Comparison of ENCODE assay signal across 27 mouse cellular contexts in the genomic region with DNA sequence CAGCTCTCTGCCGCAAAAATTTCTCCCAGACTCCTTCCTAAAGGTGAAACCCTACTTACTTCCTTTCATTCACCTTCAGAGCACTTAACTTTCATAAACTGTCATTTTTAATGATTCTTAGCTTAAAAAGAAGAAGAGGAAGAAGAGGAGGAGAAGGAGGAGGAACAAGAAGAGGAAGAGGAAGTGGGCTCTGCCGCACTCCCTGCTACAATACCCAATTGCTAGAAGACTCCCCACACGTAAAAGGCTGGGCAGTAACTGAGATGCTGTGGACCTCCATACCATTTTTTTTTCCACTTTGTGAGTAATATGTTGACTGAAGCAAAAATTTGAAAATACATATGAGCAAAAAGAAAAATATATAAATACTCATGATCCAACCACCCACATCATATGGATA. TPM values are rescaled to one million over a fixed set of nuclear protein-coding genes. Genes with fewer than 3 reads are reported as not detected.
DNase-seq lines count a peak whose midpoint lies in the region; ATAC-seq and TF ChIP-seq lines count a peak whose summit lies in the region.
"Had no signal": no experiment of that assay in that cellular context is flagged by ENCODE, and none has a peak within 500 bp of the region (broad histone marks: within the 10 kb centered on the region; RNA-seq: fewer than 3 reads in every experiment).

No protein-coding gene starts in this region.

- no peak for TF ChIP-seq RAD21 in MEL (IDR thresholded peaks at IDR 0.05; ENCODE audit: low read depth, low read length)

- no peak for TF ChIP-seq CTCF in MEL (IDR thresholded peaks at IDR 0.05 in 2 of 3, conservative IDR thresholded peaks at IDR 0.05 in 1 of 3; ENCODE audit: control insufficient read depth in 1 of 3, insufficient read depth in 1 of 3, low read depth in 2 of 3, low read length in 3 of 3, poor library complexity in 1 of 3, severe bottlenecking in 1 of 3)

- peaks cover 10% of the 10 kb centered on the region for H3K79me2 ChIP-seq in MEL (ENCODE audit: control insufficient read depth, insufficient read depth, low read length, poor library complexity)

- no peaks in the 10 kb centered on the region for H3K9me3 ChIP-seq in MEL (replicated peaks; ENCODE audit: insufficient read depth, low read length)
- H3K9me3 ChIP-seq: embryonic facial prominence, embryonic 15.5 days; forebrain, embryonic 15.5 days; kidney, embryonic 15.5 days; limb, embryonic 15.5 days; liver, embryonic 15.5 days; megakaryocyte, embryonic 14.5 days; midbrain, embryonic 13.5 days; neural tube, embryonic 13.5 days had no signal

- no peaks in the 10 kb centered on the region for H3K27me3 ChIP-seq in MEL (ENCODE audit: control insufficient read depth in 1 of 2, insufficient read depth in 2 of 2, low read length in 2 of 2)
- H3K27me3 ChIP-seq in splenic B cell, adult 2 months (ENCODE audit: control insufficient read depth, insufficient read depth, low read length, poor library complexity, severe bottlenecking): no peaks in the 10 kb centered on the region
- H3K27me3 ChIP-seq: embryonic facial prominence, embryonic 15.5 days; forebrain, embryonic 15.5 days; limb, embryonic 15.5 days; liver, embryonic 15.5 days; megakaryocyte, embryonic 14.5 days; midbrain, embryonic 13.5 days; neural tube, embryonic 13.5 days; Patski had no signal

- peak; percentile 56 to 72 for ATAC-seq in hematopoietic stem cell, adult 5-6 weeks (replicated peaks in 1 of 2; ENCODE audit: insufficient read depth in 1 of 2, low FRiP score in 2 of 2, low TSS enrichment in 1 of 2, low read depth in 1 of 2, poor library complexity in 2 of 2, severe bottlenecking in 2 of 2)
- ATAC-seq: forebrain, embryonic 15.5 days; hindbrain, postnatal 0 days; intestine, embryonic 16.5 days; lung, postnatal 0 days; midbrain, embryonic 13.5 days; Patski had no signal

- peaks cover 10 to 21% of the 10 kb centered on the region in 2 experiments for H3K4me1 ChIP-seq in MEL (ENCODE audit: control insufficient read depth in 1 of 2, insufficient read depth in 2 of 2, low read length in 2 of 2)

- H3K9ac ChIP-seq in MEL (ENCODE audit: control insufficient read depth, low read depth, low read length, poor library complexity, severe bottlenecking): peak overlapping the region; percentile 10; the same call in 1 of the 2 replicates
- H3K9ac ChIP-seq: embryonic facial prominence, embryonic 15.5 days; forebrain, embryonic 15.5 days; kidney, embryonic 15.5 days; limb, embryonic 15.5 days; liver, embryonic 15.5 days; midbrain, embryonic 13.5 days; neural tube, embryonic 13.5 days had no signal

- no peak overlapping the region for H3K4me3 ChIP-seq in MEL (ENCODE audit: control insufficient read depth in 1 of 2, insufficient read depth in 1 of 2, low read depth in 2 of 2, low read length in 2 of 2)
- H3K4me3 ChIP-seq: embryonic facial prominence, embryonic 15.5 days; forebrain, embryonic 15.5 days; kidney, embryonic 15.5 days; limb, embryonic 15.5 days; liver, embryonic 15.5 days; megakaryocyte, embryonic 14.5 days; midbrain, embryonic 13.5 days; neural tube, embryonic 13.5 days had no signal

- TF ChIP-seq EP300 in MEL (IDR thresholded peaks at IDR 0.05; ENCODE audit: low read depth in 1 of 2, low read length in 2 of 2): peak in 1 of 2 experiments; percentile 59; a peak in 1 of 4 replicates

- peak; percentile 60 to 69 for DNase-seq in spleen, postnatal 36 days (ENCODE audit: low spot score in 2 of 2)
- no peak for DNase-seq in spleen, adult 12 weeks (ENCODE audit: low spot score)
- peak; percentile 86 for DNase-seq in MEL (ENCODE audit: low read depth, low spot score)
- DNase-seq in splenic B cell, adult 2 months (ENCODE audit: low read depth, low spot score): peak; percentile 78
- DNase-seq in adrenal gland, postnatal 25 days: no peak
- no peak for DNase-seq in retina, embryonic 14.5 days (ENCODE audit: low spot score)
- DNase-seq: cerebellum, adult 8-10 months; cerebellum, postnatal 36 days; kidney, postnatal 36 days; layer of hippocampus, adult 9-11 months; left cerebral cortex, postnatal 4 days; right cerebral cortex, adult 18-20 months; thymus, adult 18-20 months; thymus, postnatal 36 days had no signal

- H3K27ac ChIP-seq in MEL (ENCODE audit: control insufficient read depth, low read depth, low read length): peak overlapping the region; percentile 55; the same call in 1 of the 2 replicates
- H3K27ac ChIP-seq: embryonic facial prominence, embryonic 15.5 days; forebrain, embryonic 15.5 days; hindbrain, postnatal 0 days; kidney, embryonic 15.5 days; limb, embryonic 15.5 days; liver, embryonic 15.5 days; midbrain, embryonic 13.5 days; neural tube, embryonic 13.5 days had no signal

- H3K36me3 ChIP-seq in MEL (ENCODE audit: control insufficient read depth in 1 of 2, insufficient read depth in 2 of 2, low read length in 2 of 2): peaks cover 7 to 26% of the 10 kb centered on the region in 2 experiments; a peak in 3 of 4 replicates
- no peaks in the 10 kb centered on the region; the same call in 1 of the 2 replicates for H3K36me3 ChIP-seq in splenic B cell, adult 2 months (ENCODE audit: control insufficient read depth, insufficient read depth, low read length, poor library complexity, severe bottlenecking)
- H3K36me3 ChIP-seq: embryonic facial prominence, embryonic 15.5 days; forebrain, embryonic 15.5 days; kidney, embryonic 15.5 days; limb, embryonic 15.5 days; liver, embryonic 15.5 days; midbrain, embryonic 13.5 days had no signal

- no peak for TF ChIP-seq POLR2A in MEL (IDR thresholded peaks at IDR 0.05; ENCODE audit: control insufficient read depth in 1 of 2, insufficient read depth in 1 of 2, low read depth in 1 of 2, low read length in 2 of 2, poor library complexity in 1 of 2)

TF ChIP-seq in MEL, 35 proteins besides CTCF, POLR2A, EP300 and RAD21:
- TF ChIP-seq ZNF384 (IDR thresholded peaks at IDR 0.05; ENCODE audit: low read depth, low read length) (peak; percentile 53; the same call in 1 of the 2 replicates), KAT2A (conservative IDR thresholded peaks at IDR 0.05; ENCODE audit: low read depth, low read length) (no peak), SMC3 (IDR thresholded peaks at IDR 0.05; ENCODE audit: low read depth, low read length) (no peak), MAZ (IDR thresholded peaks at IDR 0.05; ENCODE audit: low read depth, low read length) (no peak), ELF1 (IDR thresholded peaks at IDR 0.05; ENCODE audit: low read depth, low read length) (peak; percentile 78), TAL1 (IDR thresholded peaks at IDR 0.05; ENCODE audit: low read length) (no peak), HCFC1 (IDR thresholded peaks at IDR 0.05; ENCODE audit: low read depth, low read length) (peak; percentile 50; the same call in 1 of the 2 replicates), TCF12 (IDR thresholded peaks at IDR 0.05; ENCODE audit: low read depth, low read length) (no peak), MYC (IDR thresholded peaks at IDR 0.05; ENCODE audit: low read depth, low read length) (0 out of 2 replicates have a peak, but pooled peaks have one; percentile 17)

RNA-seq across cellular contexts. Expression of a gene that starts 57.1 kb away (rescaled TPM):
- total RNA-seq in MEL (2012; rRNA removed): 94.9 and 104 TPM in 2 replicates
- polyA plus RNA-seq in MEL (2012; ENCODE audit: insufficient read depth in 1 of 2, insufficient read length in 2 of 2, low read depth in 1 of 2, low replicate concordance in 2 of 2, missing spikeins in 1 of 2): 100 to 1,000 TPM in 1 of 2 experiments, not detected in 1; 164 TPM
- total RNA-seq in hematopoietic stem cell, adult 5-6 weeks (2017): 126 and 133 TPM in 2 replicates
- 25.6 and 33.5 TPM in 2 replicates for total RNA-seq in adrenal gland, postnatal 25 days (2021)

Comparison
In these comparisons a context has a peak if more than half of its experiments do, and no peak if none do; other contexts are left out.
1. DNase-seq: peak in spleen, postnatal 36 days (2 of 2), MEL (single experiment) and splenic B cell, adult 2 months (single experiment); none in spleen, adult 12 weeks (single experiment), adrenal gland, postnatal 25 days (single experiment) and retina, embryonic 14.5 days (single experiment).